Mouse (Mus musculus) ES-Bruce4 (cell line): ENCODE results near the gene Glo1.

ENCODE experiments used
- CTCF ChIP-seq: IDR thresholded peaks from one replicate; pipeline ENCODE4 v1.8.1; 2011; ENCODE audit warnings: low read depth, low read length
- EP300 ChIP-seq: IDR thresholded peaks from 2 replicates; pipeline ENCODE4 v1.6.1; 2011; ENCODE audit warnings: low read depth, low read length; ENCODE audit not compliant: insufficient read depth
- POLR2A ChIP-seq: IDR thresholded peaks from one replicate; pipeline ENCODE4 v1.8.1; 2011; ENCODE audit warnings: low read length; ENCODE audit not compliant: insufficient read depth

GRCm38 (mm10) chr17:30675021-30675740 is 48.5 kb upstream of the Glo1 start:
- TF ChIP-seq POLR2A = no peak
- TF ChIP-seq CTCF = no peak
- no peak for TF ChIP-seq EP300
